In the genomic region with DNA sequence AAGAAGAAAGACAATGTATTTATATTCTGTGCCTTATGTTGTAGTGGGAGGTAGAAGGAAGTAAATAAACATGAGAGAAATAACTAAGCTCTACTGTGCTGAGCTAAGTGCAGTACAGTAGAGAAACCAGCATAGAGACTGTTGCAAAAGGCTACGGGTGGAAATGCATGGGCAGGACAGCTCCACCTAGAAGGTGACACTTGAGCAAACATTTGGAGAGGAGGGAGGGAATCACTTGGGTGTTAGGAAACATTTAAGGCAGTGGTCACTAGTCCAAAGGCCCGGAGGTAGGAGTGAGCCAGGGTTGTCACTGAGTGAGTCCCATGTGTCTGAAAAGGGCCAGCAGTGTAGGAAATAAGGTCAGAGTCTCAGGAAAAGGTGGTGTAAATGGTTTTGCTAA, we compare ENCODE assay signal across 24 mouse cellular contexts.
DNase-seq lines count a peak whose midpoint lies in the region; ATAC-seq and TF ChIP-seq lines count a peak whose summit lies in the region.
"Had no signal": no experiment of that assay in that cellular context is flagged by ENCODE, and none has a peak within 500 bp of the region (broad histone marks: within the 10 kb centered on the region; RNA-seq: fewer than 3 reads in every experiment).

No protein-coding gene starts in this region.

- WGBS in liver, adult 2 months: 29% methylated on average over 2 of the region's 2 CpGs
- 81% methylated on average over 2 of the region's 2 CpGs for WGBS in macrophage (ENCODE audit: missing documents)
- WGBS in forebrain, postnatal 0 days: 96% methylated on average over 2 of the region's 2 CpGs

- peaks cover 43% of the 10 kb centered on the region for H3K36me3 ChIP-seq in liver, adult 2 months (ENCODE audit: control insufficient read depth, insufficient read depth, low read length)
- peaks cover 65% of the 10 kb centered on the region for H3K36me3 ChIP-seq in macrophage (ENCODE audit: inconsistent target)
- H3K36me3 ChIP-seq in forebrain, postnatal 0 days (ENCODE audit: insufficient read depth): peaks cover 14% of the 10 kb centered on the region

- H3K4me3 ChIP-seq in liver, adult 2 months (ENCODE audit: insufficient read depth, low read depth, low read length): no peak overlapping the region
- H3K4me3 ChIP-seq in bone marrow macrophage, adult 2 months (ENCODE audit: insufficient read depth, low read length): no peak overlapping the region
- no peak overlapping the region for H3K4me3 ChIP-seq in macrophage (ENCODE audit: inconsistent target)
- H3K4me3 ChIP-seq in forebrain, postnatal 0 days (ENCODE audit: low read depth, low read length): no peak overlapping the region
- H3K4me3 ChIP-seq: embryonic facial prominence, embryonic 12.5 days; embryonic facial prominence, embryonic 15.5 days; heart, embryonic 12.5 days; heart, embryonic 15.5 days had no signal

- TF ChIP-seq POLR2A in liver, adult 2 months (IDR thresholded peaks at IDR 0.05; ENCODE audit: extremely low read depth, insufficient read depth, low read length): no peak
- TF ChIP-seq POLR2A in bone marrow macrophage, adult 2 months (IDR thresholded peaks at IDR 0.05; ENCODE audit: borderline replicate concordance, low read depth, low read length): no peak

- peak; percentile 67 for DNase-seq in liver, adult 2 months (ENCODE audit: extremely low read depth, low read depth, low spot score)
- no peak for DNase-seq in liver
- DNase-seq in adipocyte (ENCODE audit: low spot score): peak; percentile 4
- no peak for DNase-seq in forebrain, postnatal 0 days
- DNase-seq in thymus, postnatal 14 days: no peak
- DNase-seq: cerebellum, adult 11 months; cerebellum, adult 2 months; cerebellum, adult 9-11 months; cerebellum, postnatal 25 days; gastrocnemius, postnatal 25 days; heart, adult 18-20 months; heart, postnatal 10 days; heart, postnatal 4 days had no signal

- no peak for TF ChIP-seq CTCF in liver, adult 2 months (IDR thresholded peaks at IDR 0.05; ENCODE audit: low read depth, low read length)
- TF ChIP-seq CTCF in bone marrow macrophage, adult 2 months (IDR thresholded peaks at IDR 0.05; ENCODE audit: low read depth, low read length): no peak
- no peak for TF ChIP-seq CTCF in forebrain, postnatal 0 days (IDR thresholded peaks at IDR 0.05; ENCODE audit: low read depth)

- no peak for ATAC-seq in forebrain, postnatal 0 days
- ATAC-seq: CD4-positive, CD25-positive, alpha-beta regulatory T cell, adult 4 months; forebrain, embryonic 14.5 days; hindbrain, postnatal 0 days; inflammation-experienced regulatory T-cells, adult 6 months had no signal

- H3K27ac ChIP-seq in liver, adult 2 months (replicated peaks; ENCODE audit: insufficient read depth, low read depth, low read length): no peak overlapping the region
- H3K27ac ChIP-seq in bone marrow macrophage, adult 2 months (ENCODE audit: insufficient read depth, low read depth, low read length): 0 out of 2 replicates have a peak overlapping the region, but pooled peaks have one; percentile 6
- H3K27ac ChIP-seq in macrophage: peak overlapping the region; percentile 98
- no peak overlapping the region for H3K27ac ChIP-seq in forebrain, postnatal 0 days (ENCODE audit: low read depth, low read length)
- H3K27ac ChIP-seq: embryonic facial prominence, embryonic 12.5 days; embryonic facial prominence, embryonic 15.5 days; heart, embryonic 15.5 days; hindbrain, embryonic 14.5 days; hindbrain, postnatal 0 days had no signal

- no peak overlapping the region for H3K4me2 ChIP-seq in forebrain, postnatal 0 days (ENCODE audit: low read depth)
- H3K4me2 ChIP-seq: embryonic facial prominence, embryonic 12.5 days; embryonic facial prominence, embryonic 15.5 days; heart, embryonic 12.5 days; heart, embryonic 15.5 days; hindbrain, embryonic 14.5 days had no signal

- peaks cover 4% of the 10 kb centered on the region; the same call in 1 of the 2 replicates for H3K4me1 ChIP-seq in liver, adult 2 months (ENCODE audit: control insufficient read depth, insufficient read depth, low read length)
- peaks cover 20% of the 10 kb centered on the region for H3K4me1 ChIP-seq in bone marrow macrophage, adult 2 months (ENCODE audit: control insufficient read depth, insufficient read depth, low read length)
- H3K4me1 ChIP-seq in forebrain, postnatal 0 days (ENCODE audit: insufficient read depth): no peaks in the 10 kb centered on the region
- H3K4me1 ChIP-seq: embryonic facial prominence, embryonic 12.5 days; embryonic facial prominence, embryonic 15.5 days; heart, embryonic 12.5 days; heart, embryonic 15.5 days had no signal

- no peaks in the 10 kb centered on the region for H3K9me3 ChIP-seq in forebrain, postnatal 0 days (ENCODE audit: low read length)
- H3K9me3 ChIP-seq: embryonic facial prominence, embryonic 12.5 days; embryonic facial prominence, embryonic 15.5 days; heart, embryonic 12.5 days; heart, embryonic 15.5 days had no signal

- no peaks in the 10 kb centered on the region for H3K27me3 ChIP-seq in liver, adult 2 months (ENCODE audit: control insufficient read depth, insufficient read depth, low read length)
- H3K27me3 ChIP-seq in forebrain, postnatal 0 days (ENCODE audit: insufficient read depth, low read length): no peaks in the 10 kb centered on the region
- H3K27me3 ChIP-seq: embryonic facial prominence, embryonic 12.5 days; embryonic facial prominence, embryonic 15.5 days; heart, embryonic 12.5 days; heart, embryonic 15.5 days had no signal

- no peak overlapping the region for H3K9ac ChIP-seq in liver, adult 2 months (ENCODE audit: low read depth, low read length)
- no peak overlapping the region for H3K9ac ChIP-seq in forebrain, postnatal 0 days
- H3K9ac ChIP-seq: embryonic facial prominence, embryonic 12.5 days; embryonic facial prominence, embryonic 15.5 days; heart, embryonic 12.5 days; heart, embryonic 15.5 days; hindbrain, embryonic 14.5 days had no signal

- H3K79me2 ChIP-seq in liver, adult 2 months (ENCODE audit: control insufficient read depth, insufficient read depth, low read length): no peaks in the 10 kb centered on the region
- H3K79me2 ChIP-seq in macrophage (ENCODE audit: inconsistent target): peaks cover 7% of the 10 kb centered on the region; the same call in 1 of the 2 replicates

Comparison
In these comparisons a context has a peak if more than half of its experiments do, and no peak if none do; other contexts are left out.
1. DNase-seq: peak in liver, adult 2 months (single experiment) and adipocyte (single experiment); none in liver (single experiment), forebrain, postnatal 0 days (single experiment) and thymus, postnatal 14 days (single experiment).
2. H3K27ac ChIP-seq: peak in bone marrow macrophage, adult 2 months (single experiment) and macrophage (single experiment); none in liver, adult 2 months (single experiment) and forebrain, postnatal 0 days (single experiment).